Mouse (Mus musculus) liver, embryonic 12.5 days (tissue): ENCODE measurements at regions not wholly inside any gene's neighbourhood (a gene's known extent, or its start where the extent isn't known, plus 50 kb on each side); places are given as distances from the start of the nearest gene placed in this dataset.
A peak's percentile ranks its signal among the peaks of the same experiment; 100 is the strongest.

Source experiments
- ATAC-seq: fragments of 200-750 bp; cut with Nextera tagmentation; 2 replicates; pipeline ENCODE4 v1.8.0; 2017; ENCODE audit warnings: moderate number of reproducible peaks, mild to moderate bottlenecking, moderate library complexity
- H3K27ac ChIP-seq: fragments of 300-500 bp; sonication (generic); 2 replicates; pipeline ENCODE4 v1.5.1; 2016; ENCODE audit warnings: mild to moderate bottlenecking
- H3K27me3 ChIP-seq: fragments of 300-500 bp; sonication (generic); replicated peaks from 2 replicates; pipeline ENCODE4 v1.6.1; 2016; ENCODE audit warnings: mild to moderate bottlenecking, moderate library complexity
- H3K36me3 ChIP-seq: fragments of 300-500 bp; sonication (generic); 2 replicates; pipeline ENCODE4 v1.6.1; 2016; ENCODE audit warnings: mild to moderate bottlenecking, moderate library complexity
- H3K4me1 ChIP-seq: fragments of 300-500 bp; sonication (generic); 2 replicates; pipeline ENCODE4 v1.6.1; 2016
- H3K4me2 ChIP-seq: fragments of 300-500 bp; sonication (generic); 2 replicates; pipeline ENCODE4 v1.6.1; 2016; ENCODE audit warnings: mild to moderate bottlenecking, moderate library complexity
- H3K4me3 ChIP-seq: fragments of 300-500 bp; sonication (generic); 2 replicates; pipeline ENCODE4 v1.5.1; 2016; ENCODE audit warnings: mild to moderate bottlenecking, moderate library complexity
- H3K9ac ChIP-seq: fragments of 300-500 bp; sonication (generic); 2 replicates; pipeline ENCODE4 v1.6.1; 2016; ENCODE audit warnings: mild to moderate bottlenecking, moderate library complexity
- H3K9me3 ChIP-seq: fragments of 300-500 bp; sonication (generic); replicated peaks from 2 replicates; pipeline ENCODE4 v1.6.1; 2016; ENCODE audit warnings: mild to moderate bottlenecking, moderate library complexity
- WGBS: fragments of 180-500 bp; shearing (Covaris S2); methylation state at CpG from one replicate; pipeline ENCODE4 v1.1.7; 2016; ENCODE audit not compliant: insufficient replicate concordance; 5-methylcytosine and 5-hydroxymethylcytosine counted together

- no peaks in the 10 kb centered on the region for H3K27me3 ChIP-seq
- ATAC-seq: no peak
- H3K27ac ChIP-seq: no peak overlapping the region
- H3K4me3 ChIP-seq: no peak overlapping the region
- no peak overlapping the region for H3K4me2 ChIP-seq
- H3K36me3 ChIP-seq: no peaks in the 10 kb centered on the region
- 53% methylated on average over 4 of the region's 4 CpGs for WGBS
- H3K4me1 ChIP-seq: no peaks in the 10 kb centered on the region
- H3K9ac ChIP-seq: no peak overlapping the region
- H3K9me3 ChIP-seq: no peaks in the 10 kb centered on the region
These were observed 108.4 kb downstream of the Magee1 start for GRCm38 (mm10) chrX:105228580-105228979.

DNA sequence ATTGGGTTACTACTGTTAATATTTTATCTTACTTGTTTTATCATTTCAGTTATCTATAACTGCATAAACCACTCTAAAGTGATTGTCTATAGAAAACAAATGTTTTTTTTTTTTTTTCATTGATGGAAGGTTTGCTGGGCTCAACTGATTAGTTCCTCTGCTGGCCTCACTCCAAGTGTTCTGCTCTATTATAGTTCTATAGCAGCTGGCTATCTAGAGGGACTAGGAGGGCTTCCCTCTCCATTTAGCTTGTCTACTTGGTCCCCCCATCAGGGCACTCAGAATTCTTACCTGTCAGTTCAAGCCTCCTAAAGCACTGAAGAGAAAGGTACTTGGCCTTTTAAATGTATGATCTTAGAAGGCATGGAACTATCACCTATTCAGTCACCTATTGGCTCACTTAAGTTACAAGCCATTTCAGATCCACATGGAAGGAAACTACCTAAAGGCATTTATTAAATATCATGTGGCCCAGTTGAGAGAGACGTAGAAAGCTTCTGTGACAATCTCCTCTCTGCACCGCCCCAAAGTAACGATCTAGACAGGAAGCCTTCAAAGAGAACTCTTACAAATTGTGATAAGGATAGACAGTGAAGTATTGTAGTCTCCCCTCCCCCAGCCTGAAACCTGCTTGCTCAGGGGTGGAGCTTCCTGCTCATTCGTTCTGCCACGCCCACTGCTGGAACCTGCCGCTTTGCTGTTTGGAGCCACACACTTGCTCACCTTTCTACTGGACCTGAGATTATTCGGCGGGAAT, 117.0 kb downstream of the Magee1 start:
- Histone ChIP-seq H3K27ac (no peak overlapping the region), H3K4me3 (no peak overlapping the region), H3K4me2 (no peak overlapping the region), H3K4me1 (no peaks in the 10 kb centered on the region), H3K27me3 (peaks cover 8% of the 10 kb centered on the region), H3K9ac (no peak overlapping the region), H3K9me3 (no peaks in the 10 kb centered on the region), H3K36me3 (no peaks in the 10 kb centered on the region)
- 15% methylated on average over 8 of the region's 8 CpGs for WGBS
- peak; percentile 65; the same call in 1 of the 2 replicates for ATAC-seq
